Mouse (Mus musculus) small intestine, adult 2 months (tissue): ENCODE measurements at regions not wholly inside any gene's neighbourhood (a gene's known extent, or its start where the extent isn't known, plus 50 kb on each side); places are given as distances from the start of the nearest gene placed in this dataset.

Experiments used
- CTCF ChIP-seq: fragments of 200-500 bp; IDR thresholded peaks from 2 replicates; pipeline ENCODE4 v1.5.1; 2012; ENCODE audit warnings: low read depth, mild to moderate bottlenecking, control low read depth, inconsistent platforms, low read length, moderate library complexity, mixed read lengths; ENCODE audit not compliant: insufficient replicate concordance, insufficient read length; ENCODE audit errors: extremely low read depth
- POLR2A ChIP-seq: fragments of 200-500 bp; IDR thresholded peaks from 2 replicates; pipeline ENCODE4 v1.6.1; 2012; ENCODE audit warnings: low read depth, mild to moderate bottlenecking, control low read depth, inconsistent platforms, low read length, moderate library complexity

DNA sequence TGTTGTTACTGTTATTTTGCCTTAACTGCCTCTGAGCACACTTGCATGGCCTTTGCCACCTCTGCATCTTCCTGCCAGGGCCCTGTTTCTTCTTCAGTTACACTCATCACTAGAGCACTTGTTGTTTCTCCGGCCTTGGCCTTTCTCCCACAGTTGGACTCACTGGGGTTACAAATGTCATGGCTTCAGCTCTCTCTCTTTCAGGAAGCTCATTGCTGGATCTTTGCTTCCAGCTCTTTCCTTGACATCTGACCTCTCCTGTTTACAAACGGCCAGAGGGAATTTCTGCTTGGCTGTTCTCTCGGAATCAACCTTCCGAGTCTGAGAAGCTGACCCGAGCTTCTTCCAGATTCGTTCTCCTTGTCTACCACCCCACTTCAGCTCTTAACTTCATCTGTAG, 146.6 kb upstream of the Adamts3 start:
- TF ChIP-seq POLR2A (no peak), CTCF (no peak)
